Mouse (Mus musculus) thymus, postnatal 0 days (tissue): Measurements from ENCODE around the gene Dph2. TPM values are rescaled to one million over a fixed set of nuclear protein-coding genes. Genes with fewer than 3 reads are reported as not detected.

ENCODE experiments used
- DNase-seq: peaks from one replicate; pipeline ENCODE4 v3.0.0-alpha.2; 2015; ENCODE audit warnings: low spot score
- polyA plus RNA-seq: library from polyadenylated mRNA; unstranded; fragments of >200 nt; fragmentation: Nextera tagmentation; extraction: Ambion mirVana; gene quantifications from 2 replicates; pipeline ENCODE4 v1.2.1, GENCODE M21; 2015

Dph2 gene
- polyA plus RNA-seq, 1 experiment from 2014 or later: 20.4 TPM

- no peak for DNase-seq
These were observed 20.3 kb upstream of the Dph2 start for GRCm38 (mm10) chr4:117912131-117912561.

- no peak for DNase-seq
These were observed 17.1 kb upstream of the Dph2 start for GRCm38 (mm10) chr4:117908834-117909453.

DNA sequence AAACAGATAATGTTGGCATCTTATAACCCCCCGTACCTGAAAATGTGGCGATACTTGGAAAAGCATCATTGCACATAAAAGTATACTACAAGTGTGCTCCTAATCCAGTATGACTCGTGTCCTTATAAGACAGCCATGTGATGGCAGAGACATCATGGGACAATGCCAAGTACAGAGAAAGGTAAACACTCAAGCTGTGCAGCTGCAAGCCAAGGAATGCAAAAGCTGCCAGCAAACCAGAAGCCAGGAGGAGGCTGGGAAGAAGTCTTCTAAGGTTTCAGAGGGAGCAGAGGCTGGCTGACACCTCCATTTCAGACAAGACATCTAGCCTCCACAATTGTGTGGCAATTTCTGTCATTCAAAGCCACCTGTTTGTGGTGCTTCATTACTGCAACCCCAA is 14.4 kb upstream of the Dph2 start:
- no peak for DNase-seq

DNA sequence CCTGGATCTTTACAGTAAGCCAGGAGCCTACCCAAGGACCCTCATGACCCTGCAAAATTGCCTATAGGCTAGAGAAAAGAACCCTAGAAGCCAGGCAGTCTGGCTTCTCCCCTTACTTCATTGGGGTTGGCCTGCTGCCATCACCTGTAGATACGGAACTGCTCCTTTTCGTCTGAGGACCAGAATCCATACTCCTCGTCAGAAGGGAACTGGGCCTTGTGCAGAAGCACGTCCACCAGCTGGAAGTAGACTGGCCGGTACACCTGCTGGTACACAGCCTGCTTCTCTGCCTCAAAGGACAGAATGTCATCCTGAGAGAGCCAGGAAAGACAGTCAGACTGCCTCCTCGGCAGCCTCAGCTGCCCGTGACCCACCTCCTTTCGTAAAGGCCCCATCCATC is 12.9 kb upstream of the Dph2 start:
- no peak for DNase-seq

DNA sequence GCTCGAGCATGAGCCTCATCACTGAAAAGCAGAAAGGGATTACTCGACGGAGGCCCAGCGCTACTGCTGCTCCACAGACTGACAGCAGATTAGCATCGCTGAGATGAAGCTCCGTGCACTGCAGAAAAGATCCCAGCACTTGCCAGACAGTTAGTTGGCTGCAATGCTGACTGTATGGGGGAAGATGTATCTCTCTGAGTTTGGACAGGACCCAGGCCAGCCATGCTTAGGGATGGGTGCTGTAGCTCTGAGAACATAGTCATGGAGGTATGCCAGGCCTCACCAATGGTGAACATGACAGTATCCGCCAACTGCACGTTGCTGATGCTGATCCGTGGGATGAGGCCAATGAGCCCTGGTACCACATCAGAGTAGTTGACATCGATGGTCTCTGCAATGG is 12.3 kb upstream of the Dph2 start:
- no peak for DNase-seq

GRCm38 (mm10) chr4:117898111-117898510 is 6.3 kb upstream of the Dph2 start:
- DNase-seq: no peak

- DNase-seq: no peak
These were observed 4.2 kb upstream of the Dph2 start for GRCm38 (mm10) chr4:117896031-117896430.

GRCm38 (mm10) chr4:117895339-117895738 is 3.5 kb upstream of the Dph2 start:
- no peak for DNase-seq

DNA sequence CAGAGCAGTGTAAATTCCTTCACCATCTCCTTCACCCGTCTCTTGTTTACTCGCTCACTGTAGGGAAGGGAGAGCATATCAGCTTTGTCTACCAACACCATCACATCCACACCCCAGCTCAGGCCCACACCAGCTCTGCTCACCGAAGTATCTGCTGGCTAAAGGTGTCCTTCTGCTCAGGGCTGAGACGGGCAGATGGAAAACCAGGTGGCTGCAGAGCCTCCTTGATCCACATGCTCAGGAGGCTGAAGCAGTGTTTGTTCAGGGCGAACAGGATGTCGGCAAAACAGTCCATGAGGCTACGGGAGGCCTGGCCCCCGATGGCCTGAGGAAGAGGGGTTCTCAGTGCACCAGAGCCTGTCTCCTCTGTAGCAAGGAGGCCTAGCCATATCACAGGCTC is 2.8 kb upstream of the Dph2 start:
- no peak for DNase-seq

GRCm38 (mm10) chr4:117893376-117893775 is 1.5 kb upstream of the Dph2 start:
- peak; percentile 51 for DNase-seq

DNA sequence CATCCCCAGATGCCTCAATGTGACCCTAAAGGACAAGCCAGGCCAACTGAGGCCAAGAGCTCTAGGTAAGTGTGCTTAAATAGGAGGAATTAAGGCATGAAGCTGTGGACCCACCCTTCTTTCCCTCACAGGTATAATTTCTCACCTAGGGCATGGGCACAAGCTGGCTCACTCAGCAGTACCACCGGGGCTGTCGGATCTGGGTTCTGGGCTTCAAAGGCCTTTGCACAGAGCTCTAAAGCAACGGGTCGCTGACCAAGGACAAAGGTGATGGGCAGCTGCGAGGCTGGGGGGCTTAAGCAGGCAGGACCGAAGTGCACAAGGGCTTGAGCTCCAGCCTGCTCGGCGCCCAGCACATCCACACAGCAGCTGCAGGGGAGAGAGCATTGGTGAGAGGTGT is 1.1 kb downstream of the Dph2 start:
- no peak for DNase-seq

DNA sequence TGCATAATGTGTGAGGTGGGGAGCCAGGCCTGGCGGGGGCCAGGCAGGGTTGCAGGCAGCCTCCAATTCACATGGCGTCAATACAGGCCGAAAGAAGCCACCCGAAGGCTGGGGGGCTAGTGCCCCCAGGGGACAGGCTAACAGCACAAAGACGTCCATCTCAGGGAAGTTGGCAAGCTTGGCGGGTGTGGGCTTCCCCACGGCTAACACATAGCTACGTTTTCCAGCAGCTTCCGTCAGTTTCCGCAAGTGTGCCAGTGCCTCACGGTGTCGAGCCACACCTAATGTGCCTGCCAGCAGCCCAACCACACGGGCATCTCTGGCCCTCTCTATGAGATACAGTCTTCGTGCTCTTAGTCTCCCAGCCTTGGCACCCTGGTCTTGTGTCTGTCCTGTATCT is 1.8 kb downstream of the Dph2 start:
- DNase-seq: no peak

DNA sequence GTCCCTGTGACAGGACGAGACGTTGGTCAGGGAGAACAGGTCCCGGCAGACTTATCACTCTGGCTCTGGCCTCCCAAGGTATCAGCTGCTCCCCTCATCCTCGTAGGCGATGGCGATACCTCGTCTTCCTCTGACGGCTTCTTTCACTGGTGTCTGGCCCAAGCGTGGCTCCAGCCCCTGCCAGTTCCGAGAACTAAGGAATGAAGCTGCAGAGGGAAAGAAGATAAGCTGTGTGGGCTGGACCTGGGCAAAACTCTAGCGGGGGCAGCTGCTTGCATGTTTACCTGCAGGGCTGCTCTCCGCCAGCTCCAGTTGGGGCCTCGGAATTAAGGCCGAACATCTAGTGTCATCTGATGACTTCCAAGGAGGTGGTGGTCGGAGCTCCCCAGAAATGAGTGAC is 2.4 kb downstream of the Dph2 start:
- DNase-seq: no peak

- no peak for DNase-seq
These were observed 3.9 kb downstream of the Dph2 start for GRCm38 (mm10) chr4:117887920-117888319.

- peak; percentile 90 for DNase-seq
These were observed 4.7 kb downstream of the Dph2 start, which contains the start of gene Atp6v0b for GRCm38 (mm10) chr4:117887133-117887532. Atp6v0b (minus strand) TSS chr4:117887333.

DNA sequence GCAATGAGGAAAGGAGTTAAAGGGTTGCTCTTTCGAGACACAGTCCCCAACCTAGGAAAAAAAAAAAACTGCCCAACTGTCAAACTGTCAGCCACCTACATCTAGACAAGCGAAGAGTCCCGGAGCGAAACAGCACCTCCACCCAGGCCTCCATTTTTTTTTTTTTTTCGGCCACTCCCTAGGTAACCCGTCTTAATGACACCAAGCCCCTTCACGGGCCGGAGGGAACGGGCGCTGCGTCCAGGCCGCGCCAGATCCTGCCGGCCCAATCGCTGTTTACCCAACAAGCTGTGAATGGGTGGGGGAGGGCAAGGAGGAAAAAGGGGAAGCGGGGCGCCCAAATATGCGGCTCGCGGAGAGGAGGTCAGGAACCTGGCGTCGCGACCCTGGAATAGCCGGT is 5.2 kb downstream of the Dph2 start:
- peak; percentile 22 for DNase-seq

- no peak for DNase-seq
These were observed 5.8 kb downstream of the Dph2 start for GRCm38 (mm10) chr4:117885994-117886393.

DNA sequence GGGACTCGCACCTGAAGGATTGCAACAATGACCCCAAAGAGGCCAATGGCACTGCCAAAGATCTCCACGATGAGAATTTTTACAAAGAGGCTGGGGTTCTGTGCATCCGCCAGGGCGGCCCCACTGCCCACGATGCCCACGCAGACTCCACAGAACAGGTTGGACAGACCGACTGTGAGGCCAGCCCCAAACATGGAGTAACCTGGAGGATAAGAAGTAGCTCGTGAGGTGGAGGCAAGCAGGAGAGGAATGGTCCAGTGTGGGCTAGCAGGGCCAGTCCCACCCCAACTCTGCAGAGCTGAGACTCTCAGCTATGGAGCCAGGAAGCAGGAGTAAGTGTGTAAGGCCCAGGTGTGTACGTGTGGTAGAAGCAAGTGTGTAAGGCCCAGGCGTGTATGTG is 6.7 kb downstream of the Dph2 start:
- no peak for DNase-seq

DNA sequence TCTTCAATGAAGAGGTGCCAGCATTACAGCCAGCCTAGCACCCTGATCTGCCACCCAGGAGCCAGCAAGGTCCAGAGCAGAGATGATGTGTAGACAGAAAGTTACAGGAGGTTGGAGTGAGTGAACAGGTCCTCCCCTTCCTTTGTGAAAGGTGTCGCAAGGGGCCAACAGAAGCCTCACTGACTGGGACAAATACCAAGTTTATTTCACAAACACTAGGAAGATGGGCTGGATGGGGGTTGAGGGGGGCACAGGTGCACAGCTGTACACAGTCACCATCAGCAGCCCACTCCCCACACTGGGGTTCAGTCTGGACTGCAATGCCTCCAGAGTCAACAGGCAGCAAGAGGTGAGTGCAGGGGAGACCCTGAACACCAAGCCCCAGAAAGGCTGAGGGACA is 7.7 kb downstream of the Dph2 start:
- no peak for DNase-seq

GRCm38 (mm10) chr4:117882701-117883691 is 8.8 kb downstream of the Dph2 start, which contains the start of gene B4galt2:
B4galt2 (minus strand) TSS chr4:117883487.
- DNase-seq: no peak

DNA sequence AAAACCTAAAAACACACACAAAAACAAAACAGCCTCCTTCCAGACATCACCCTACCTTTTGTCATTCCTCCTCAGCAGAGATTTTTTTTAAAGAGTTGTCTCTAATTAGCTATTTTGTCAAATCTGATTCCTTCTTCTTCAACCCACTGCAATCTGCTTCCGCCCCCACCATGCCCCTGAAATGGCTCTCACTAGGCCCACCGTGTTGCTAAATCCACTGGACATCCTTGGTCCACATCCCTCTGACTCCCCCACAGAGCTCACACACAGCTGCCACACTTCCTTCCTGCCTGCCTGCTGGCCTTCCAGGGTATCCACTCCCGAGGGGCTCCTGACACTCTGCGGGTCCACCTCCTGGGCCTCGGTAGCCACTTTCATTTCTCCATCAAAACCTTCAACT is 13.1 kb downstream of the Dph2 start:
- no peak for DNase-seq

DNA sequence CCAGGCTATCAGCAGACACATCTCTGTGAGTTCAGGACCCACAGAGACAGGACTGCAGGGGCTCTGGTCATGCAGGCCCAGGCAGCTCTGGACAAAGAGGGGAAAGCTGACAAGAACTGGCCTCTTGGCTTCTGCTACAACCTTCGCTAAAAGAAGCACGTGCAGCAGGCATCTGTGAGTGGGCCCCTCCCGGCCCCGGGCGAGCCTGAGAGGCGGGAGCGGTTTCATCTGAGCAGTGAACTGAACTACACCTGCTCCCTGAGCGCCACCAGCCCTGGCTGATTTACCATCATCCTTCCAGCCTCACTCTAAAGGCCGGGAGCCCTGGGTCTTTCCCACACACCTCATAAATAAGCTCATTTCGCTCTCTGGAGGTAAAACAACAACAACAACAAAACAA is 13.5 kb downstream of the Dph2 start:
- DNase-seq: no peak

DNA sequence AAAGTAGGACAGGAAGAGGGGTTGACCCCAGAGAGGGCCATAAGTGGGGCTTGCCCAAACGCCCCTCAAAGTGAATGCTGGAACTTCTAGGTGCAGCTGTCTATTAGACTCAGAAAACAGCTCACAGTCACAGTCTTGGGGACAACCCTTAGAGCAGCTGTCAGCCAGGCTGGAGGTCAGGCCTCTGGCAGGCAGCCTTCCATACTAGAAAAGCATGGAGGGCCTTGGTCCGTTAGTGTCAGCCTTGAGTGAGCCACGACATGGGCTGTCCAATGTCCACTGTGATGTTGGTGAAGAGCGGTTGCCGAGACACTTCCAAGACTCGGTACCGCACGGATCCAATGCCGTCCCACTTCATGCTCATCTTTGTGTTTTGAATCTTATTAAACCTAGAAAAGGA is 18.2 kb downstream of the Dph2 start:
- no peak for DNase-seq
